8 mouse cellular contexts compared by ENCODE assay signal in genomic region chr10:39672547-39673051, GRCm38 (mm10). TPM values are rescaled to one million over a fixed set of nuclear protein-coding genes. Genes with fewer than 3 reads are reported as not detected.
DNase-seq lines count a peak whose midpoint lies in the region; ATAC-seq and TF ChIP-seq lines count a peak whose summit lies in the region.

No protein-coding gene starts in this region.

- H3K36me3 ChIP-seq in limb, embryonic 13.5 days, result no peaks in the 10 kb centered on the region
- H3K36me3 ChIP-seq in lung, postnatal 0 days (ENCODE audit: insufficient read depth, low read length), result no peaks in the 10 kb centered on the region

- no peak overlapping the region; the same call in 1 of the 2 replicates for H3K27ac ChIP-seq in limb, embryonic 13.5 days
- H3K27ac ChIP-seq in lung, postnatal 0 days (ENCODE audit: low read length), result no peak overlapping the region

- no peaks in the 10 kb centered on the region for H3K9me3 ChIP-seq in limb, embryonic 13.5 days
- H3K9me3 ChIP-seq in lung, postnatal 0 days (ENCODE audit: low read length), result no peaks in the 10 kb centered on the region

- peaks cover 24% of the 10 kb centered on the region for H3K4me1 ChIP-seq in limb, embryonic 13.5 days
- H3K4me1 ChIP-seq in lung, postnatal 0 days (ENCODE audit: insufficient read depth, low read depth, low read length), result no peaks in the 10 kb centered on the region

- TF ChIP-seq CTCF in lung, postnatal 0 days (IDR thresholded peaks at IDR 0.05), result no peak

- H3K4me2 ChIP-seq in limb, embryonic 13.5 days (replicated peaks), result no peak overlapping the region
- H3K4me2 ChIP-seq in lung, postnatal 0 days (replicated peaks; ENCODE audit: low read depth, low read length), result no peak overlapping the region

- no peak overlapping the region for H3K4me3 ChIP-seq in limb, embryonic 13.5 days
- H3K4me3 ChIP-seq in lung, postnatal 0 days (ENCODE audit: low read depth, low read length), result no peak overlapping the region

- peak; percentile 60 for ATAC-seq in frontal cortex, adult (ENCODE audit: low TSS enrichment)
- ATAC-seq in limb, embryonic 13.5 days (ENCODE audit: low FRiP score, low read depth), result peak; percentile 51; the same call in 1 of the 2 replicates
- ATAC-seq in lung, postnatal 0 days, result no peak

- 35% methylated on average over 4 of the region's 4 CpGs for WGBS in limb, embryonic 13.5 days
- 23% methylated on average over 4 of the region's 4 CpGs for WGBS in lung, postnatal 0 days

- no peak for TF ChIP-seq EP300 in lung, postnatal 0 days (IDR thresholded peaks at IDR 0.05)

- no peaks in the 10 kb centered on the region for H3K27me3 ChIP-seq in limb, embryonic 13.5 days
- no peaks in the 10 kb centered on the region for H3K27me3 ChIP-seq in lung, postnatal 0 days (replicated peaks; ENCODE audit: insufficient read depth, low read length)

- no peak for DNase-seq in frontal cortex, postnatal 25 days (ENCODE audit: low spot score in 2 of 2)
- peak; percentile 16 for DNase-seq in right cerebral cortex, postnatal 4 days
- DNase-seq in right cerebral cortex, postnatal 25 days, result no peak
- no peak for DNase-seq in thymus, adult 18-20 months
- DNase-seq in c-Kit-positive CD71-positive TER-119-positive erythroid progenitor cells, embryonic 14.5 days (ENCODE audit: low spot score), result no peak
- DNase-seq in lung, postnatal 0 days (ENCODE audit: low spot score), result no peak

- H3K9ac ChIP-seq in limb, embryonic 13.5 days, result no peak overlapping the region
- no peak overlapping the region for H3K9ac ChIP-seq in lung, postnatal 0 days (replicated peaks; ENCODE audit: low read depth)

RNA-seq across cellular contexts. Expression of gene Rev3l, which starts 59.3 kb away (rescaled TPM):
- 14.9 and 16.5 TPM in 2 replicates for polyA plus RNA-seq in limb, embryonic 13.5 days (2015; fragmentation: Nextera tagmentation; extraction: Ambion mirVana)
- polyA plus RNA-seq in lung, postnatal 0 days (2015; fragmentation: Nextera tagmentation; extraction: Ambion mirVana), result 12.9 and 13.5 TPM in 2 replicates

RNA-seq across cellular contexts. Expression of gene Traf3ip2, which starts 59.9 kb away (rescaled TPM):
- polyA plus RNA-seq in limb, embryonic 13.5 days (2015; fragmentation: Nextera tagmentation; extraction: Ambion mirVana), result 8.5 and 9.0 TPM in 2 replicates
- polyA plus RNA-seq in lung, postnatal 0 days (2015; fragmentation: Nextera tagmentation; extraction: Ambion mirVana), result 30.6 and 31.7 TPM in 2 replicates
